Mouse (Mus musculus) frontal cortex, postnatal 25 days (tissue): Measurements from ENCODE around the gene Tac4.

ENCODE experiments used
- DNase-seq, 2 experiments: peaks; one replicate each; pipeline ENCODE4 v3.0.0; 2022; ENCODE audit warnings: low spot score in 2 of 2

Tac4 gene

GRCm38 (mm10) chr11:95263816-95264454, 2.6 kb downstream of the Tac4 start:
- no peak for DNase-seq

- DNase-seq: no peak
Observed at GRCm38 (mm10) chr11:95264455-95265013, 3.2 kb downstream of the Tac4 start.

- no peak for DNase-seq
Observed at GRCm38 (mm10) chr11:95266540-95267245, 5.4 kb downstream of the Tac4 start.

GRCm38 (mm10) chr11:95273661-95274060, 12.3 kb downstream of the Tac4 start:
- DNase-seq: no peak

GRCm38 (mm10) chr11:95274613-95275012, 13.3 kb downstream of the Tac4 start:
- DNase-seq: no peak

- DNase-seq: no peak
Observed at GRCm38 (mm10) chr11:95276056-95276455, 14.7 kb downstream of the Tac4 start.

- DNase-seq: no peak
Observed at GRCm38 (mm10) chr11:95279061-95279659, 17.8 kb downstream of the Tac4 start.

GRCm38 (mm10) chr11:95282331-95282730, 21.0 kb downstream of the Tac4 start:
- DNase-seq: no peak

- no peak for DNase-seq
Observed at GRCm38 (mm10) chr11:95291998-95292397, 30.7 kb downstream of the Tac4 start.

GRCm38 (mm10) chr11:95293017-95293624, 31.8 kb downstream of the Tac4 start:
- DNase-seq: no peak

- no peak for DNase-seq
Observed at GRCm38 (mm10) chr11:95295736-95296135, 34.4 kb downstream of the Tac4 start.

GRCm38 (mm10) chr11:95298146-95298545, 36.8 kb downstream of the Tac4 start:
- DNase-seq: no peak

- DNase-seq: no peak
Observed at GRCm38 (mm10) chr11:95299886-95300285, 38.6 kb downstream of the Tac4 start.

GRCm38 (mm10) chr11:95301772-95302171, 40.4 kb downstream of the Tac4 start:
- DNase-seq: no peak

- no peak for DNase-seq
Observed at GRCm38 (mm10) chr11:95305600-95305999, 44.3 kb downstream of the Tac4 start.

- no peak for DNase-seq
Observed at GRCm38 (mm10) chr11:95307526-95307925, 46.2 kb downstream of the Tac4 start.

GRCm38 (mm10) chr11:95309510-95310006, 48.2 kb downstream of the Tac4 start:
- DNase-seq: peak; percentile 96 to 97

- peak; percentile 86 to 96 for DNase-seq
Observed at GRCm38 (mm10) chr11:95310007-95310647, 48.8 kb downstream of the Tac4 start, which contains the start of gene Kat7. Gene Kat7 (minus strand): TSS chr11:95310246.

GRCm38 (mm10) chr11:95310648-95311424, 49.5 kb downstream of the Tac4 start:
- peak in 1 of 2 experiments; percentile 20 for DNase-seq

GRCm38 (mm10) chr11:95311425-95311807, 50.1 kb downstream of the Tac4 start:
- DNase-seq: no peak
